Mouse (Mus musculus) fibroblast of lung, adult 2 months (primary cell): ENCODE data around the gene Ush1c.
"Not testable (repeated sequence)": the region's sequence is repeated elsewhere in the genome, so short reads cannot be mapped to it uniquely, and the experiment has no call there.

Experiments
- DNase-seq: peaks from one replicate; pipeline ENCODE4 v3.0.0-alpha.2; 2011; ENCODE audit warnings: low read depth

Gene Ush1c

DNA sequence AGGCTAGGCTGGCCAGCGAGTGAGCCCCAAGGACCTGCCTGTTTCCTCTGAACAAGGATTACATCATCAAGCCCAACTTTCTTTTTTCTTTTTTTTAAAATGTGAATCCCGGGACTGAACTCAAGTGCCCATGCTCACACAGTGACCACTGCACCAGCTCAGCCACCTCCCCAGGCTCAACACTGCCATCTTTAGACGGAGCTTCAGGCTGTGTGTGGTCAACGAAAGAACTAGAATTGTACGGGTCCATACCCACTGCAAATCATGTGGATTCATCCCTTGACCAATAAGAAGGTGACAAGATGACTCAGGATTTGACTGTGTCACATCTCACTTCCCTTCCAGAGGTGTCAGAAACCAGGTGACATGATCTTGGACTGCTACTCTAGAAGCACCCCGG, 33.5 kb downstream of the Ush1c start:
- no peak for DNase-seq

- no peak for DNase-seq
Measured at GRCm38 (mm10) chr7:46204046-46204471, 34.2 kb downstream of the Ush1c start.

DNA sequence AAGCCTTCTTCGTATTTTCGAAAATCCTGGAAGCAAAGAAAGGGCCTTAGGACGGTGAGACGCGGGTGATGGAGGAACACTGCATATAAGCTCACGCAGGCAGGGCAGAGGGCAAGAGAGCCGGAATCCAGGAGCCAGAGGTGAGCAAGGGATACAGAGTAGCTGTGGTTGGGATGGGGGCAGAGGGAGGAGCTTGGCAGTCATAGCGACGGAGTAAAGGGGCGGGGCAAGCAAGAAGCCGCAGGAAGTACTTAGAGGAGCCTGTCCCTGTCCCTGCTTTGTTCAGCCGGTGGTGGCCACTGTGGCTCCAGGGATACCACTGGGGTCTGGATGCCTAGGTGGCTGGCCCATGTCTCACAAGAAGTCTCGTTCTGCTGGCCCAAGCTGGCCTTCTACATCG, 36.7 kb downstream of the Ush1c start:
- no peak for DNase-seq

DNA sequence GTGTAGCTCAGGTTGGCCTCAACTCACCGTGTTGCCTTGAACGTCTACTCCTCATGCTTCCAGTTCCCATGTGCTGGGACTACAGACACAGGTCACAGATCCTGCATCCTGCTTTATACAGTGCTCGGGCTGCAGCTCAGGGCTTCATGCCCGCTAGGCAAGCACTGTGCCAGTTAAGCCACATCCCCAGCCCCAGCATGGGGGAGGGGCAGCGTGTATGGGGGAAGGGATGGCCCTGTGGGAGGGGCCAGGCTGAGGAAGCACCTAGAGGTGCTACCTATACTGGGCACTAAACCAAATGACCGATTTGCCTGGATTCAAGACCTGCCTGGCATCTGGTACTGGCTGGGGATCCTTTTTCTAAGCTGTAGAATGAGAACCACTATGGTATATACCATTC, 38.3 kb downstream of the Ush1c start:
- DNase-seq = no peak

- no peak for DNase-seq
Measured at GRCm38 (mm10) chr7:46195356-46195755, 42.9 kb downstream of the Ush1c start.

- no peak for DNase-seq
Measured at GRCm38 (mm10) chr7:46184232-46184631, 54.1 kb downstream of the Ush1c start.

- DNase-seq = peak; percentile 18
Measured at GRCm38 (mm10) chr7:46181590-46181989, 56.7 kb downstream of the Ush1c start.

- no peak for DNase-seq
Measured at GRCm38 (mm10) chr7:46179431-46180275, 58.6 kb downstream of the Ush1c start, which contains the start of gene Abcc8. Gene Abcc8, minus strand, starts transcription at chr7:46180033.

DNA sequence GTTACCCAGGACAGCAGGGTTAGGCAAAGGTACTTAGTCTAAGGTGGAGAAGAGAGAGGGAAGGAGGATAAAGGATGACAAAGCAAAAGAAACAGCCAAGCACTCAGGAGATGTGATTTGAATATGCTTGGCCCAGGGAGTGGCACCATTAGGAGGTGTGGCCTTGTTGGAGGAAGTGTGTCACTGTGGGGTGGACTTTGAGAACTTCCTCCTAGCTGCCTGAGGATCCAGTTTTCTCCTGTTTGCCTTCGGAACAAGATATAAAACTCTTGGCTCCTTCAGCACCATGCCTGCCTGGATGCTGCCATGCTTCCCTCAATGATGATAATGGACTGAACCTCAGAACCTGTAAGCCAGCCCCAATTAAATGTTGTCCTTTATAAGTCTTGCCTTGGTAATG, 69.3 kb downstream of the Ush1c start:
- DNase-seq = not testable (repeated sequence)

- no peak for DNase-seq
Measured at GRCm38 (mm10) chr7:46168402-46168801, 69.9 kb downstream of the Ush1c start.

DNA sequence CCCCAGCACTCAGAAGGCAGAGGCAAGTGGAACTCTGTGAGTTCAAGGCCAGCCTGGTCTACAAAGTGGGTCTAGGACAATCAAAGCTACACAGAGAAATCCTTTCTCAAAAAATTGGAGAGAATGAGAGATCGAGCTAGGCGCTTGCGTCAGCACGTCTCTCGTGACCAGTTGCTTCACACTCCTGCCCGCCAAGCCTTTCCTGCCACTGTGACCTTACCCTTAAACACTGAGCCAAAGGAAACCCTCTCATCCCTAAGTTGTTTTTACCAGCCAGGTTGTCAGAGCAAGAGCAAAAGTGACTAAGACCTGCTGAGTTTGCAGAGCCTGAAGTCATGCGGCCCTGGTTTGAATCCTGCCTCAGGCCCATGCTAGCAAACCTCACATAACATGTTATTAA, 70.4 kb downstream of the Ush1c start:
- no peak for DNase-seq

- DNase-seq = no peak
Measured at GRCm38 (mm10) chr7:46165876-46166275, 72.4 kb downstream of the Ush1c start.

- no peak for DNase-seq
Measured at GRCm38 (mm10) chr7:46162731-46163130, 75.6 kb downstream of the Ush1c start.

DNA sequence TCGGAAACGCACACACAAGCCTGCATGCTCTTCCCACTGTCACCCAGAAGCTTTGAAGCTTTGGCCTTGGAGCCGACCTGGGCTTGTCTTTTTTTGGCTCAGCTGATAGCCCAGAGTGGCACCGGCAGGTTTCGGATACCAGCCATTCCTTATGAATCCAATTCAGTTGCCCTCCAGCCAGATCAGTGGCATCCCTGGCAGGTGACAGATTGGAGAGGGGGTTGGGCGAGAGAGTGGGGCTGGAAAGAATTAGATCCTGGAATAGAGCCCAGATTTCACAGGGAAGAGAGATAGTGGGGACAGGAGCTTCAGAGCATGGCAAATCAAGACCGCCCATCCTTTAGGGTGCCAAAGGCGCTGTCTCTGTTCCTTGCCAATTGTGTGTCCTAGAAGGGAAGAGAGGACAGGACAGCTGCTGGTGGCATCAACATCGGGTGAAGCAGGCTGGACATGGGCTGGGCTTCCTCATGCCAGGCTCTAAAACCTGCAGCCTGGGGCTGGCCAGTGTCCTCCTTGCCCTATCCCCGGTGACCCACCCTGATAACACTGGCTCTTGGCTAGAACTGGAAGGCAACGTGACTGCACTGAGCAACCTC, 76.1 kb downstream of the Ush1c start:
- DNase-seq = no peak

DNA sequence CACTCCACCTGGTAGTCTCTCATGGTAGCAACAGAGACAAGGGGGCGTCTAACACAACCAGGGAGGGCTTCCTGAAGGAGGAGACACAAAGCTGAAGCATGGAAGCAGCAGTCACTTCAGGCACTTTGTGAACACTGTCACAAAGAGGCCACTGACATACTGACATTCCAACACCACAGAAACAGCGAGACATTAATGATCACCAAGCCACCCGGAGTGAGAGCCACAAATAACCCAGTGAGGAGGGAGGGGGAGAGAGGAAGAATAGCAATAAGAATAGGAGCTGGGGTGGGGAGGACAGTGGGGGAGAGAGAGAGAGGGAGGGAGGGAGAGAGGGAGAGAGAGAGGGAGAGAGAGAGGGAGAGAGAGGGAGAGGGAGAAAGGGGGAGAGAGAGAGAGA, 76.7 kb downstream of the Ush1c start:
- DNase-seq = no peak

- no peak for DNase-seq
Measured at GRCm38 (mm10) chr7:46157746-46158145, 80.6 kb downstream of the Ush1c start.

GRCm38 (mm10) chr7:46154498-46155488, 83.5 kb downstream of the Ush1c start:
- no peak for DNase-seq

DNA sequence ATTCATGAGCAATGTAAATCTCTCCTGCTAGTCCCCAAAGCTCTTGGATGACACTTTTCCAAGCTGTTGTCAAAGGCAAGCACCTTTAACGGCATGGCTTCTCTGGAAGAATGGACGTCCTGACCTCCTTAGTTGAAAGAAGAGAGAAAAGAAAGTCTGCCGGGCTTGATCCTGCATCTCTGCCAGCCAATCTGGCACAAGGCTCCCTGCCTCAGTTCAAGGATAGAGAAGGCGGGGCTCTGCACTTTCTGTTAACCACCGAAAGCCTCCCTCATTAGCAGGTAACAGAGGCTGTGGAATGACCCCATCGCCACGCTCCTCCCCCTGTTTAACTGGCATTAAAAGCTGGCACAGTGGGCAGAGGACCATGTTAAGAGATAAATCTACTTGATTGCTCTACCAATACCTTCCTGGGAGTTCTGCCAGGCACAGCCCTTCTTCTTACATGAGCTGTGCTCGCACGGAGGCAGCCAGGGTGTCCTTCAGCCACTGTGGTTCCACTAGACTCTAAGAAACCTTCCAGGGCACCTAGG, 85.4 kb downstream of the Ush1c start:
- no peak for DNase-seq

GRCm38 (mm10) chr7:46147417-46147816, 90.9 kb downstream of the Ush1c start:
- no peak for DNase-seq

DNA sequence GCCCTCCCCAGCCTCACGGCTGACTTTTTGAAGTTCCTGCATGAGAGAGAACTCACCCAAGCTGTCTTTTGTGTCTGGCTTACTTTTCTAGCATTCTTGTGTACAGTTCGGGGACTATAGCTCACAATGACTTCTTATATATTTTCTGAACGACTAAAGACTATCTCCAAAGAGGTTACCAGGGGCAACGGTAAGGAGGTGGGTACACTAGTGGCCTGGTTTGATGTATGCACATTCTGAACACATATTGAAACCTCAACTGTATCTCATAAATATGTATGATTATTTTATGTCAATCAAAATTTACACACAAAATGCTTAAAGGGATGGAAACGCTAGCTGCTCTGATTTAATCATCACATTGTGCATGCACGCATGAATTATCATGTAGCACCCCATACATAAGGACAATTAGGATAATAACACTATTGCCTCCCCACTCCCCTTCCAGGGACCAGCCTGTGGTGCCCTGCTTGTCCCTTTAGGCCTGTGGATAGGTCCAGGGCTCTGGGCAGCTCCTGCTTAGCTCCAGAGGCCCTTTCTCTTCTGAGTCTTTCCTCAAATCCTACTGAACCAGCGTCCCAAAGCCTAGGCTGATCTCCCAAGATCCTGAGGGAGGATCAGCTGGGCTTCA, 91.5 kb downstream of the Ush1c start:
- no peak for DNase-seq
